Mouse (Mus musculus) lung, postnatal 0 days (tissue): Measurements from ENCODE around the gene Iqcn. TPM values are rescaled to one million over a fixed set of nuclear protein-coding genes. Genes with fewer than 3 reads are reported as not detected.
A peak's percentile ranks its signal among the peaks of the same experiment; 100 is the strongest.

Source experiments
- ATAC-seq: fragments of 200-750 bp; cut with Nextera tagmentation; 2 replicates; pipeline ENCODE4 v1.8.0; 2017; ENCODE audit warnings: moderate library complexity
- DNase-seq: peaks from one replicate; pipeline ENCODE4 v3.0.0-alpha.2; 2016; ENCODE audit warnings: low spot score
- H3K27ac ChIP-seq: fragments of 300-500 bp; sonication (generic); 2 replicates; pipeline ENCODE4 v1.5.1; 2014; ENCODE audit warnings: antibody characterized with exemption, mild to moderate bottlenecking, low read length, mixed read lengths
- H3K27me3 ChIP-seq: fragments of 300-500 bp; sonication (generic); replicated peaks from 2 replicates; pipeline ENCODE4 v1.6.1; 2014; ENCODE audit warnings: low read length, mixed read lengths; ENCODE audit not compliant: insufficient read depth
- H3K36me3 ChIP-seq: fragments of 300-500 bp; sonication (generic); 2 replicates; pipeline ENCODE4 v1.6.1; 2014; ENCODE audit warnings: low read length, mixed read lengths; ENCODE audit not compliant: insufficient read depth
- H3K4me1 ChIP-seq: fragments of 300-500 bp; sonication (generic); 2 replicates; pipeline ENCODE4 v1.6.1; 2014; ENCODE audit warnings: antibody characterized with exemption, low read depth, low read length, mixed read lengths; ENCODE audit not compliant: insufficient read depth
- H3K4me2 ChIP-seq: fragments of 300-500 bp; sonication (generic); replicated peaks from 2 replicates; pipeline ENCODE4 v1.6.1; 2014; ENCODE audit warnings: low read depth, mild to moderate bottlenecking, low read length, moderate library complexity, mixed read lengths
- H3K4me3 ChIP-seq: fragments of 300-500 bp; sonication (generic); 2 replicates; pipeline ENCODE4 v1.5.1; 2014; ENCODE audit warnings: low read depth, low read length
- H3K9ac ChIP-seq: fragments of 300-500 bp; sonication (generic); replicated peaks from 2 replicates; pipeline ENCODE4 v1.6.1; 2014; ENCODE audit warnings: low read depth, mild to moderate bottlenecking
- H3K9me3 ChIP-seq: fragments of 300-500 bp; sonication (generic); 2 replicates; pipeline ENCODE4 v1.6.1; 2016; ENCODE audit warnings: low read length, mixed read lengths
- CTCF ChIP-seq: IDR thresholded peaks from 2 replicates; pipeline ENCODE4 v1.5.1; 2016; ENCODE audit warnings: antibody characterized with exemption, mild to moderate bottlenecking
- EP300 ChIP-seq: IDR thresholded peaks from 2 replicates; pipeline ENCODE4 v1.6.1; 2016; ENCODE audit warnings: antibody characterized with exemption, mild to moderate bottlenecking, control low read depth
- WGBS: fragments of 180-500 bp; shearing (Covaris S2); extraction: QIAGEN DNeasy Blood & Tissue Kit; methylation state at CpG from one replicate; pipeline ENCODE4 v1.1.7; 2014; 5-methylcytosine and 5-hydroxymethylcytosine counted together
- polyA plus RNA-seq: library from polyadenylated mRNA; unstranded; fragments of >200 nt; fragmentation: Nextera tagmentation; extraction: Ambion mirVana; gene quantifications from 2 replicates; pipeline ENCODE4 v1.2.1, GENCODE M21; 2015

Iqcn gene
- polyA plus RNA-seq, 1 experiment from 2014 or later, result 0.07 TPM

- DNase-seq (no peak), ATAC-seq (no peak)
- H3K27ac ChIP-seq, result peak overlapping the region; percentile 96
- no peaks in the 10 kb centered on the region for H3K9me3 ChIP-seq
- no peak overlapping the region for H3K4me3 ChIP-seq
- H3K4me1 ChIP-seq, result peaks cover 20% of the 10 kb centered on the region
- no peaks in the 10 kb centered on the region; the same call in 1 of the 2 replicates for H3K36me3 ChIP-seq
- H3K4me2 ChIP-seq, result no peak overlapping the region
- TF ChIP-seq EP300 (no peak), CTCF (no peak)
- no peak overlapping the region for H3K9ac ChIP-seq
- 78% methylated on average over 4 of the region's 4 CpGs for WGBS
- H3K27me3 ChIP-seq, result no peaks in the 10 kb centered on the region
These were observed 28.5 kb upstream of the Iqcn start for GRCm38 (mm10) chr8:70674716-70675115.

GRCm38 (mm10) chr8:70675336-70675735 is 27.9 kb upstream of the Iqcn start:
- H3K4me2 ChIP-seq, result no peak overlapping the region
- H3K36me3 ChIP-seq, result no peaks in the 10 kb centered on the region; the same call in 1 of the 2 replicates
- H3K27me3 ChIP-seq, result no peaks in the 10 kb centered on the region
- DNase-seq (no peak), ATAC-seq (no peak)
- H3K9ac ChIP-seq, result no peak overlapping the region
- peaks cover 20% of the 10 kb centered on the region for H3K4me1 ChIP-seq
- no peaks in the 10 kb centered on the region for H3K9me3 ChIP-seq
- TF ChIP-seq CTCF (no peak), EP300 (no peak)
- no peak overlapping the region for H3K4me3 ChIP-seq
- peak overlapping the region; percentile 96; the same call in 1 of the 2 replicates for H3K27ac ChIP-seq
- 71% methylated on average over 1 of the region's 1 CpGs for WGBS

DNA sequence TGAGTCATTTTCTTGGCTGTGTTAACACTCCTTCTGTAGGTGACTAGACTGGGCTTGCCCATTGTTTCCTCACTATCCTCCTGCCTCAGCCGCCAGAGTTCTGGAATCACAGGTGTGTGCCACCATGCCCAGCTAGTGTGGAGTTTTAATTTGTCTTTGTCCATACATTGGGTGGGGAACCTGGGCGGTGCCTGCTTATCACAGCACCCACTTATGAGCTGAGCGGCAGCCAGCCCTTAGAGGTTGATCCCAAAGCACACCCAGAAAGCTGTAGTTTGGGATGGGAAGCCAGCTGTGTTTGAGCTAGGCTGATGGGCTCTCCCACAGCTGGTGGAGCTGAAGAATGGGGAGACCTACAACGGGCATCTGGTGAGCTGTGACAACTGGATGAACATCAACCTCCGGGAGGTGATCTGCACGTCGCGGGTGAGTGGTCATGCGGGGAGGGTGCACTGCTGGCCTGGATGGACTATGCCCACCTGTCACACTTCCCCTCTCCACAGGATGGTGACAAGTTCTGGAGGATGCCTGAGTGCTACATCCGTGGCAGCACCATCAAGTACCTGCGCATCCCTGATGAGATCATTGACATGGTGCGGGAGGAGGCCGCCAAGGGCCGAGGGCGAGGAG is 25.7 kb upstream of the Iqcn start:
- Histone ChIP-seq H3K4me3 (no peak overlapping the region), H3K9ac (no peak overlapping the region), H3K27me3 (no peaks in the 10 kb centered on the region), H3K27ac (no peak overlapping the region), H3K36me3 (no peaks in the 10 kb centered on the region; the same call in 1 of the 2 replicates), H3K4me1 (peaks cover 22% of the 10 kb centered on the region), H3K4me2 (no peak overlapping the region), H3K9me3 (no peaks in the 10 kb centered on the region)
- TF ChIP-seq EP300, result no peak
- TF ChIP-seq CTCF, result no peak
- ATAC-seq, result no peak
- no peak for DNase-seq
- WGBS, result 90% methylated on average over 15 of the region's 15 CpGs

DNA sequence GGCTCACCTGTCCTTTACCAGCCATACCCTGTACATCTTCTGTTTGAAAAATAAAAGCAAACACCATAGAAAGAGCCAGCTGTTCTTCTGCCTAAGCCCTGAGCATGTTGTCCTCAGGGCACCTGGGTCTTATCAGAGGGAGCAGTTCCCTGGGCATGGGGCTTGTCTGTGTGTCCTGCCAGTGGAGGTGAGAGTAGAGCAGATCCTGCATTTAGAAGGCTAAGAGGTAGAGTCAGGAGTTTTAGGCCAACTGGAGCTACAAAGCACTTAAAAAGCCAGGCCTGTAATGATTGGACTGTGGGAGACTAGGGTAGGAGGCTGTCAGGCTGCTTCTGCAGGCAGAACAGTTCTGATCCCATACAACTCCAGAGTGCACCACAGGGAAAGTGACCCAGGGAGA is 24.6 kb upstream of the Iqcn start:
- Histone ChIP-seq H3K36me3 (no peaks in the 10 kb centered on the region; the same call in 1 of the 2 replicates), H3K27me3 (no peaks in the 10 kb centered on the region), H3K4me2 (no peak overlapping the region), H3K4me3 (no peak overlapping the region), H3K9me3 (no peaks in the 10 kb centered on the region), H3K9ac (no peak overlapping the region), H3K4me1 (peaks cover 20% of the 10 kb centered on the region), H3K27ac (no peak overlapping the region)
- TF ChIP-seq EP300, result no peak
- TF ChIP-seq CTCF, result no peak
- ATAC-seq (no peak), DNase-seq (no peak)

- DNase-seq (no peak), ATAC-seq (no peak)
- WGBS, result 87% methylated on average over 4 of the region's 4 CpGs
- no peak overlapping the region for H3K27ac ChIP-seq
- H3K4me3 ChIP-seq, result no peak overlapping the region
- no peaks in the 10 kb centered on the region for H3K9me3 ChIP-seq
- H3K27me3 ChIP-seq, result no peaks in the 10 kb centered on the region
- H3K4me2 ChIP-seq, result no peak overlapping the region
- peaks cover 13% of the 10 kb centered on the region; the same call in 1 of the 2 replicates for H3K4me1 ChIP-seq
- H3K36me3 ChIP-seq, result no peaks in the 10 kb centered on the region; the same call in 1 of the 2 replicates
- 0 out of 2 replicates have a peak overlapping the region, but pooled peaks have one; percentile 8 for H3K9ac ChIP-seq
- TF ChIP-seq CTCF (no peak), EP300 (no peak)
These were observed 23.9 kb upstream of the Iqcn start for GRCm38 (mm10) chr8:70679404-70679803.

DNA sequence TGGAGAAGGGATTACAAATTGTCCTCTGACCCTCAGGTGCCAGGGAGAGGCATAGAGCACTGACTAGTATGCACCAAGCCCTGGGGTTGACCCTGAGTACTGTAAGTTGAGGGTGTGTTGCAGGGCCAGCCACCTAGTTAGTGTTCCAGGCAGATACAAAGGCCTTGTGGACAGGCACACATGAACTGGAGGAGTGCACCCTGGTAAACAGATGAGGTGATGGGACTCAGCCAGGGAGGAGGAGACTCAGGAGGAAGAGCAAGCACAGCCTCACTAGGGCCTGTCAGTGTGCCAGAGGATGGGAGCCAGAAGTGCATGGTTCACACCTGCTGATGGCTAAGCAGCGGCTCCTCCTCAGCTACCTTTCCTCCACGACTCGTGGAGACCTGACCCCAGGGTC is 23.2 kb upstream of the Iqcn start:
- no peak for ATAC-seq
- 66% methylated on average over 3 of the region's 3 CpGs for WGBS

More for the DNA sequence above, 23.2 kb upstream of the Iqcn start:
- DNase-seq, result no peak
- Histone ChIP-seq H3K27me3 (no peaks in the 10 kb centered on the region), H3K4me3 (no peak overlapping the region), H3K9me3 (no peaks in the 10 kb centered on the region), H3K36me3 (no peaks in the 10 kb centered on the region; the same call in 1 of the 2 replicates), H3K27ac (no peak overlapping the region), H3K9ac (no peak overlapping the region), H3K4me2 (no peak overlapping the region), H3K4me1 (peaks cover 9% of the 10 kb centered on the region; the same call in 1 of the 2 replicates)
- TF ChIP-seq EP300 (no peak), CTCF (no peak)
